26 mouse cellular contexts compared by ENCODE assay signal in the genomic region with DNA sequence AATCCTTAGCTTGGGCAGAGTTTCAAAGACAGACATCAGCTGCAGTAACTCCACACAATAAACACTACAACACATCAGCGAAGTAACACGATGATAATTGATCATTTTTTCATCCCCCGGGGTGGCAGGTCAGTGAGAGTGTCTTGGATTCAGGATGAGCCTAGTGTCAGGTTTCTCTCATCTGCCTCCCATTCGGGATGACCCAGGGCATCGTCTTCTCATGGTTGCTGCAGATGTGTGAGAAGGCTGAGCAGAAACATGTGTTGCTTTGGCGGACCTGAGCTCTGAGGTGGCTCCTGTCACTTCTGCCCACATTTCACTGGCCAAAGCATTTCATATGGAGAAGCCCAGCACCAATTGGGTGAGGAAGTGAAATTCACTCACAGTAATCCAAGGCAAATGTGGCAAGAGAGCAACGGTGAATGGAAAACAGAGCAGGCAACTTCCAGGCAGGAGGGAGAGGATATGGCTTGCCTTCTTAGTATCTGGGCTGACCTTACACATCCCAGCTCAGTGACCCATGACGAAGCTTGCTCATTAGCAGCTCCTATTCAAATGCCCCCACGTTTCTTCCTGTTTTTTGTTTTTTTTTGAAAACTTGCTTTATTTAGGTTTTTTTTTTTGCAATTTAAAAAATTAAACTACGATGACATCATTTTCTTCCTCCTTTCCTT.
DNase-seq lines count a peak whose midpoint lies in the region; ATAC-seq lines count a peak whose summit lies in the region.
"Had no signal": no experiment of that assay in that cellular context is flagged by ENCODE, and none has a peak within 500 bp of the region (broad histone marks: within the 10 kb centered on the region; RNA-seq: fewer than 3 reads in every experiment).

No protein-coding gene starts in this region.

- WGBS in kidney, embryonic 15.5 days = 27% methylated on average over 10 of the region's 10 CpGs
- 47% methylated on average over 10 of the region's 10 CpGs for WGBS in neural tube, embryonic 11.5 days

- no peaks in the 10 kb centered on the region for H3K36me3 ChIP-seq in kidney, embryonic 15.5 days
- H3K36me3 ChIP-seq in neural tube, embryonic 11.5 days (ENCODE audit: control insufficient read depth, insufficient read depth, low read length) = no peaks in the 10 kb centered on the region
- H3K36me3 ChIP-seq: hindbrain, embryonic 13.5 days; limb, embryonic 13.5 days; midbrain, embryonic 13.5 days had no signal

- 0 out of 2 replicates have a peak, but pooled peaks cover 4% of the 10 kb centered on the region for H3K4me1 ChIP-seq in kidney, embryonic 15.5 days
- H3K4me1 ChIP-seq in neural tube, embryonic 11.5 days (ENCODE audit: control insufficient read depth, insufficient read depth, low read length) = no peaks in the 10 kb centered on the region
- H3K4me1 ChIP-seq: hindbrain, embryonic 13.5 days; limb, embryonic 13.5 days; megakaryocyte, embryonic 14.5 days; midbrain, embryonic 13.5 days had no signal

- no peak overlapping the region for H3K4me2 ChIP-seq in kidney, embryonic 15.5 days
- H3K4me2 ChIP-seq in neural tube, embryonic 11.5 days (ENCODE audit: low read depth) = no peak overlapping the region
- H3K4me2 ChIP-seq: heart, embryonic 11.5 days; hindbrain, embryonic 13.5 days; limb, embryonic 13.5 days; liver, embryonic 11.5 days; midbrain, embryonic 13.5 days had no signal

- H3K4me3 ChIP-seq in kidney, embryonic 15.5 days (replicated peaks) = no peak overlapping the region
- no peak overlapping the region for H3K4me3 ChIP-seq in neural tube, embryonic 11.5 days (ENCODE audit: low read depth, low read length)
- H3K4me3 ChIP-seq: hindbrain, embryonic 13.5 days; layer of hippocampus, adult 2 months; limb, embryonic 13.5 days; megakaryocyte, embryonic 14.5 days; midbrain, embryonic 13.5 days had no signal

- no peak overlapping the region for H3K27ac ChIP-seq in kidney, embryonic 15.5 days
- no peak overlapping the region for H3K27ac ChIP-seq in neural tube, embryonic 11.5 days (ENCODE audit: low read depth, low read length)
- H3K27ac ChIP-seq: hindbrain, embryonic 13.5 days; layer of hippocampus, adult 2 months; limb, embryonic 13.5 days; midbrain, embryonic 13.5 days had no signal

- no peak overlapping the region for H3K9ac ChIP-seq in kidney, embryonic 15.5 days
- H3K9ac ChIP-seq in neural tube, embryonic 11.5 days (ENCODE audit: low read length) = no peak overlapping the region
- H3K9ac ChIP-seq: hindbrain, embryonic 13.5 days; limb, embryonic 13.5 days; midbrain, embryonic 13.5 days had no signal

- H3K27me3 ChIP-seq in kidney, embryonic 15.5 days = no peaks in the 10 kb centered on the region
- no peaks in the 10 kb centered on the region for H3K27me3 ChIP-seq in neural tube, embryonic 11.5 days (ENCODE audit: control insufficient read depth, insufficient read depth, low read length)
- H3K27me3 ChIP-seq: hindbrain, embryonic 13.5 days; limb, embryonic 13.5 days; megakaryocyte, embryonic 14.5 days; midbrain, embryonic 13.5 days had no signal

- H3K9me3 ChIP-seq in kidney, embryonic 15.5 days (replicated peaks) = no peaks in the 10 kb centered on the region
- H3K9me3 ChIP-seq in neural tube, embryonic 11.5 days (ENCODE audit: control insufficient read depth, low read length) = no peaks in the 10 kb centered on the region
- H3K9me3 ChIP-seq: hindbrain, embryonic 13.5 days; limb, embryonic 13.5 days; megakaryocyte, embryonic 14.5 days; midbrain, embryonic 13.5 days had no signal

- no peak for DNase-seq in kidney, adult 18-20 months
- DNase-seq in retina, embryonic 14.5 days (ENCODE audit: low spot score) = peak; percentile 39
- DNase-seq in retina, postnatal 1 day = no peak
- DNase-seq in embryo, embryonic 11.5 days (ENCODE audit: low read depth, low spot score) = peak; percentile 7
- peak; percentile 13 for DNase-seq in neural tube, embryonic 11.5 days (ENCODE audit: low spot score)
- DNase-seq in urinary bladder, adult 18-20 months (ENCODE audit: low spot score in 2 of 2) = no peak
- DNase-seq: adrenal gland, adult 8-10 months; B cell, adult 2 months; cerebellum, adult 2 months; cerebellum, postnatal 14 days; gastrocnemius, postnatal 10 days; heart, postnatal 36 days; kidney, postnatal 25 days; lung, postnatal 4 days had no signal

- ATAC-seq in kidney, embryonic 15.5 days (replicated peaks; ENCODE audit: low FRiP score) = peak; percentile 76
- no peak for ATAC-seq in neural tube, embryonic 11.5 days (ENCODE audit: insufficient read depth, low FRiP score, low TSS enrichment)
- no peak for ATAC-seq in granulocyte monocyte progenitor cell, adult 5-6 weeks (replicated peaks; ENCODE audit: poor library complexity, severe bottlenecking)
- ATAC-seq: activated CD4-positive, CD25-positive, alpha-beta regulatory T cell, adult 4 months; forebrain, embryonic 16.5 days; intestine, postnatal 0 days; midbrain, embryonic 13.5 days had no signal

Comparison
In these comparisons a context has a peak if more than half of its experiments do, and no peak if none do; other contexts are left out.
1. DNase-seq: peak in retina, embryonic 14.5 days (single experiment), embryo, embryonic 11.5 days (single experiment) and neural tube, embryonic 11.5 days (single experiment); none in kidney, adult 18-20 months (single experiment), retina, postnatal 1 day (single experiment) and urinary bladder, adult 18-20 months (0 of 2).